Mouse (Mus musculus): ENCODE results near the gene Hspa12a.
"Not testable (repeated sequence)": the region's sequence is repeated elsewhere in the genome, so short reads cannot be mapped to it uniquely, and the experiment has no call there.

The Hspa12a gene

DNA sequence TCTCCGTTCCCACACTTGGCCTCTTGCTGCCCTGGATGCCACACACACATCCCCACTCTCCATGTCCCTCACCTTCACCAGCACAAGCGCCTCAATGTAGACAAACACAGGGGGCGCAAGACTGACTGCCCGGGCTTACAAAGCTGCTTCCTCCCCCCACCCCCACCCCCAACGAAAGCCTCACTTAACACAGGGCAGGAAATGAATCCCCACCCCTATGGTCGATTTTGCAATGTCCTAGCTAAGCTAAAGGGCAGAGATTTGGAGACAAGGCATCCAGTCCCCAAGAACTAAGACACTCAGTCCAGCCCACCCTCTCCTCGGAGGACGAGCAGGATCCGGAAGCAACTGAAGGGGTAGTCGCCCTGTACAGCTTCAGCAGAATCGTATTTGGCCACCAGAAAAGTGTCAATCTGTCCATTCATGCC is 32.5 kb downstream of the Hspa12a start:
- DNase-seq (ENCODE audit: low read depth, low spot score), result no peak

DNA sequence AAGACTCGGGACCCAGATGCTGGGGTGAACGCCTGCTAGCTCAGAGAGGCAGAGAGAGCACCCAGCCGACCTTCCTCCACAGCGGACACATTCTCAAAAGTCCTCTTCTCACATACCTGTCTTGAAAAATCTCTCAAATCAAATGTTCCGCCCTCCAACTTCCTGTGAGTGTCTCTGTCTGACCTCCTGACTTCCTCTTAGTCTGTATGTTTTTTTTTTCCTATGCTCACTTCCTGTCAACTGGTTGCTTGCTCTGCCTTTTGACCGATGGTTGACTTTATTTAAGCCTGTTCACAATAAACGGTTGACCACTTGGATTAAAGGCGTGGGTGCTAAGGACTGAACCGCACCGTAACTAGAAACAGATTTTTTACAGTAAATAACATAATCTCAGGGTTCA is 35.4 kb downstream of the Hspa12a start:
- DNase-seq (ENCODE audit: low read depth, low spot score), result no peak

DNA sequence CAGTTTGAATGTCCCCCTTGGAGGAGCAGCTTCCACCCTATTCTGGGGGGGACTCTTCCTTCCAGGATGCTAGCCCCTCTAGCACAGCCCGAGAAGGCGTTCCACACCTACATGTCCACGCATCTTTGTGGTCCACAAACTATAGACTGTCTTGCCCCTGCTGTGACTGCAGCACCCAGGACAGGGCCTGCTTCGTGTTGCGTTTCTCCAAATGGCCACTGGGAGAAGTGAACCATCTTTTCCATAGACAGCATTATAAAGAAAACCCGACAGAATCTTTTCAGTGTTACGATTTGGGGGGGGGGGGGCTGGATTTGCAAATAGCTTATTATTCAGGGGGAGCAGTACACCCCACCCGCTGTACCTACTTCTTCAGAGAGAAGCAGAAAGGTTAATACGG is 36.8 kb downstream of the Hspa12a start:
- no peak for DNase-seq (ENCODE audit: low read depth, low spot score)

DNA sequence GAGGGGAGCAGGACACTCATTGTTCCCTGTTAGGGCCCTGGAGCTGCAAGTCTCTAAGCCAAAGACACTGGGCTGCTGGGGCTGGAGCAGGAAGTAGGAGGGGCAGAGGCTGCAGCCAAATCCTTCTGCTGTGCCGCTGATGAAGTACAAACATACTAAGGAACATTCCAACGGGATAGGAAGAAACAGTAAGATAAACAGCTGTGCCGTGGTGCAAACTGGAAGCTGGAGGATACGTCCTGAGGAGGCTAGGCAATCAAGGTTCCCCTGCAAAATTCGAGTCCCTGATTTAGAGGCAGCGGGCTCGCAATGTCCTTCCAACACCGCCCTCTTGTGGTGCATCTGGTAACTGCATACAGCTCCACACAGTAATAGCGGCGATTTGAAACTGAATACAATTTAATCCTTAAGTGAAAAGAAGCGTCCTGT is 39.5 kb downstream of the Hspa12a start:
- DNase-seq (ENCODE audit: low read depth, low spot score), result peak; percentile 8

DNA sequence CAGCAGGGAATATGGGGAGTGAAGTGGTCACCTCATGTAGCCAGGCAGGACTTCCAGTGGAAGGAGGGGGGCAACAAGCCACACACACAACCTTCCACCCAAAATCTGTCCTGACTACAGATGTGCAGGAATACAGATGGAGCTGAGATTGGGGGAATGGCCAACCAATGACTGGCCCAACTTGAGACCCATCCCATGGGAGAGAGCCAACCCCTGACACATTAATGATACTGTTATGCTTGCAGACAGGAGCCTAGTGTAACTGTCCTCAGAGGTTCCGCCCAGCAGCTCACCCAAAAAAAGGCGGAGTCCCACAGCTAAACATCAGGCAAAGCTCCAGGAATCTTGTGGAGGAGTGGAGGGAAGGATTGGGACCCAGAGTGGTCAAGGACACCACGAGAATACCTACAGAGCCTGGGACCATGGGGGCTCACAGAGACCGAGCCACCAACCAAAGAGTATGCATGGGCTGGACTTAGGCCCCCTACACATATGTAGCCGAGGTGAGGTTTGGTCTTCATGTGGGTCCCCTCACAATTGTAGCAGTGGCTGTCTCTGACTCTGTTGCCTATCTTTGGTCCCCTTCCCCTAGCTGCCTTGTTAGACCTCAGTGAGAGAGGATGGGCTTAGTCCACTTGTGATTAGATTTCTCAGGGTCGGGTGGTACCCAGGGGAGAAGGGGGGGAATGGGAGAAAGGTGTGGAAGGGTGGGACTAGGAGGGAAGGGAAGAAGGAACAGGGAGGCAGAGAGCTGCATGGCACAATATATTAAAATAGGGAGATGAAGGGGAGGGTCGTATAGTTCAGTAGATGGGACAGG is 40.2 kb downstream of the Hspa12a start:
- no peak for DNase-seq (ENCODE audit: low read depth, low spot score)

DNA sequence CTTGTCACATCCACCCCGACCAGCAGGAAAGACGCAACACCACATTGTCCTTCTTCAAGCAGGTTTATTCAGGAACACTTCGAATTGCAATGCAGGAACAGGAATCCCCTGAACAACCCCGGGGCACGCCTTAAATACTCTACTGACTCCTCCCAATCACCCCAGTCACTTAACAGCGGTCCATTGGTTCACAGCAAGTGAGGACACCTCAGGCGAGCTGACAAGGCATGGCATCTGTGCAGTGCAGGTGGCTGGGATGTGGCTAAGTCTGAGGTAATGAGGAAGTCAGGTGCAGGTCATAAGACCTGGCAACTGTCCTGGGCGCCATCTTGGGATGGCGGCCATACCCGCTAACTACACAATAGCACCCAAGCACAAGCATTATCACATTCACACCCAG is 43.0 kb downstream of the Hspa12a start:
- not testable (repeated sequence) for DNase-seq (ENCODE audit: low read depth, low spot score)

DNA sequence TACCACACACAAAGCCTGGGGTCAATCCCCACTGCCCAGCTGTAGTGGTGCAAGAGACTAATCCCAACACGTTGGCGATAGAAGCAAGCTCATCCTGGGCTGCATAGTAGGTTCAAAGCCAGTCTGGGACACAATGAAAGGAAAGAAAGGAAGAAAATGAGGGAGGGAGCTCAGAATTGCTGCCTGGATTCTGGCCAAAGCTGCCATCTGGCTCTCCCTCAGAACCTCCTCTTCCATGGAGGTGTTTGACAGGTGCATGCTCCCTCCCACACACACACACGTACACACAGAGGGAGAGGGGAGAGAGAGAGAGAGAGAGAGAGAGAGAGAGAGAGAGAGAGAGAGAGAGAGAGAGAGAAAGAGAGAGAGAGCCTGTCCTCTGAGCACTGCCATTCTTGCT is 47.2 kb downstream of the Hspa12a start:
- no peak for DNase-seq (ENCODE audit: low read depth, low spot score)

DNA sequence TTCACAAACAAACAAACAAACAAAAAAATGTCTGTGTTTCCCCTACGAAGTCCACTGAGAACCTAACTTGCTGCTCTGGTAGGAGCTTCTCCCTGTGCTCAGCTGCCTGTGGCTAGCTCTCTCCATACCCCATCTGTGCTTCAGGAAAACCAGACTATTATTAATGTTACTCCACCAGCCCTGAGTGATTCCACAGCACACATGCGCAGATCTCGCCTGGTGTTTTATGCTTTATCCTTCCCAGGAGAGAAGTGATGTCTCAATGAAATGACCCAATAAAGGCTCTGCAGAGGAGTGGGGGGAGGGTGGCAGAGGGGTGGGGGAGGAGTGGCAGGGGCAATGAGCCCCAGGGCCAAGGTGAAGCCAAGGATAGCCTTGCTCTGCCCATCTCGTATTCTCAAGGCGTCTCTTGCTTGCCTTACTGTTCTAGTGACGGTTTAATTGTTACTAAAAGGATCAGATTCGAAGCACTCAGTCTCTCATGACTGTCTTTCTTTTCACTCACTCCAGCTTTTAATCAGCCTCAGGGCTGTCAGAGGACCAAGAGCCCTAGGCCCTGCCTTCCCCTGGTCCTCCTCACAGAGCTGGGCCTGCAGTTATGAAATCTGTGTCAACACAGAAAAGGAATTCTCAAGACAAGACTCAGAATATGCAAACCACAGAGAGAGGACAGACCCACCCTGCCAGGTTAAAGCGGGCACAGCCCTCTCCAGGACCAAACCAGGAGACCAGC is 54.0 kb downstream of the Hspa12a start:
- no peak for DNase-seq (ENCODE audit: low read depth, low spot score)

DNA sequence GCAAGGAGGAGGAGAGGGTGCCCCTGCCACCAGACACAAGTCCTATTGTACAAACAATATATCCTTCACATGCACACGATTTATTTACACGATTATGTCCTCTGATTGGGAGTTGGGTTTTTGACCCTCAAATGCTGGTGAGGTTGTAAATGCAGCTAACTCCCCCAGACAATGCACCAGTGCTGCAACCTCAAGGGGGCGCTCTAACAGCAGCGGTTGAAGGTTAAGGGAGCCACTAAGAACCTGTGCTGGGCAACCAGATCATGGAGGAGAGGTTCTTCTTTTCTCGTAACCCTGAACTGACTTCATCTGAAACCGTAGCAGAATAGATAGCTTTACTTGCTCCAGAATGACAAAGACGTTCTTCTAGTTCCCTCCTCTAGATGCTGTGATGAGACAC is 57.0 kb downstream of the Hspa12a start:
- peak; percentile 2 for DNase-seq (ENCODE audit: low read depth, low spot score)

DNA sequence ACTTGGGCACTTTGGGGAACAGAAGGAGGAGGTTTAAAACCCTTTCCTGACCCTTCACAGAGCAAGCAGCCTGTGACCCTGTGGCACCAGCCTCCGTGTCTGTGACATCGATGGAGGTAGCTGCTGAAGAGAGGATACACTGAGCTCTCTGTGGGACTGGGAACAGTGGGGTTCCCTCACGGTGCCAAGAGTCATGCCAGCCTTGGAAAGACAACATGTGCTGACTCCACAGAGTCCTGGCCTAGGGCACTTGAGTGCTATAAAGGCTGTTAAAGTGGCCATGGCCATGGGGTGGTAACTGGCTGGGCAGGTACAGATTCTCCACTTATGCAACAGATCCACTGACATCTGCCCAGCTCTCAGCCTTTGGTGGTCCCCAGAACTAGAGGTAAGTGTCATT is 60.0 kb downstream of the Hspa12a start:
- DNase-seq (ENCODE audit: low read depth, low spot score), result no peak

DNA sequence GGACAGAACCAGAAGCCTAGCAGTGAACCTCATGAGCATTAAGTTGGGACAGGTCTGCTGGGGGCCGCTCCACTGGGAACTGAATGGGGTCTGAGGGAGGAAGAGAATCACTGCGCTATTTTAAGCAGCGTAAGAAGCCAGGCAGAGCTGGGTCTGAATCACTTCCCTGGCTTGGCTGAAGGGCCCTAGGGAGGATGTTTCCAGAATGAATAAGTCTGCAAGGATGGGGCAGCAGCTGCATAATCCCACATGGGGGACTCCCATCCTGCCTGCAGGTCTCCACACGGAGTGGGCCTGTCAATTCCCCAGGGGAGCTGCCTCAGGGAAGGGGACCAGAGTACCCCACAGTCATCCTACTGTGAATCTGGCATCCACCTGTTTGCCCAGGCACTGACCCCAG is 61.1 kb downstream of the Hspa12a start:
- no peak for DNase-seq (ENCODE audit: low read depth, low spot score)

DNA sequence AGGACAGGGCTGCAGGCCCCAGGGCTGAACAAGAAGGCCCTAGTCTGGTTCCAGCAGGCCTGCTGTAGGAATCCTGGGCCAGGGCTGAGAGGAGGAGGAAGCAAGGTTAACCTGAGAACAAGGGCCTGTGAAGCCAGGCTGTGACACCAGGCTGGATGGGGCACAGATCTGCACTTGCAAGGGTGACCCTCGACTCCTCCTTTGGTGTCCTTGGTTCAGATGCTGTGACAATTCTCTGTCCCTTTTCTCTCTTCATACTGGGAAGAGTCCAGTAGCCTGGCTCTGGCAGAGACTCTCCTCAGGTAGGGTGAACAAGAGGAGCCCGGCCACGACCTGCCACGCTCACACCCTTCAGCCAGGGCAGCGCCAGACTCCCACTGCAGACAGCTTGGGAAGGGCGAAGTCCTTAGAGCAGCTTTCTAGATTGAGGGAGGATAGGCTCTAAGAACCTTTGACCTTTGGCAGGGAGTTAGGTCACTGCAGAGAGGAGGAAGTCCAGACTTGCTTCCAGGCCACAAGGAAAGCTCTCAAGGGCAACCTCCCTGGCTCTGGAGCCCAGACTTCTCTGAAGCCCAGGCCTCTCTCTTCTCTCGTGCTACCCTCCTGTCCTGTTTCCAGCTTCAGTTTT is 64.0 kb downstream of the Hspa12a start:
- DNase-seq (ENCODE audit: low read depth, low spot score), result no peak

DNA sequence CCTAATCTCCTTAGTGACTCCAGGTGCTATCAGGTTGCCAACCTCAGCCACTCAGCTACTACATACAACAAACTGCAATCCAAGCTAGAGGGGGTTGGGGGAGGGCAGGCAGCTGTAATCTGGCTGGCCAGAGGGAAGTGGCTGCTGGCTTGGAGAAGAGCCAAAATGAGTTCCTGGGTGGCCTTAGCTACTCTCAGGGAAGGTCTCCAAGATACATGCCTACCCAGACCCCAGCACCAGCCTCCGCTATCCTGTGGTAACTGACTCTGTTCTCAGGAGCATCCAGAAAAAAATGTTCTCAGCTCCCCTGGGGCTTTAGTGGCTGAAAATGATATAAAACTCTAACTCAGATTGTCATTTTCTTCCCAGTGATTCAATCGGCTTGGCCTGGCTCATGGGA is 64.9 kb downstream of the Hspa12a start:
- no peak for DNase-seq (ENCODE audit: low read depth, low spot score)

DNA sequence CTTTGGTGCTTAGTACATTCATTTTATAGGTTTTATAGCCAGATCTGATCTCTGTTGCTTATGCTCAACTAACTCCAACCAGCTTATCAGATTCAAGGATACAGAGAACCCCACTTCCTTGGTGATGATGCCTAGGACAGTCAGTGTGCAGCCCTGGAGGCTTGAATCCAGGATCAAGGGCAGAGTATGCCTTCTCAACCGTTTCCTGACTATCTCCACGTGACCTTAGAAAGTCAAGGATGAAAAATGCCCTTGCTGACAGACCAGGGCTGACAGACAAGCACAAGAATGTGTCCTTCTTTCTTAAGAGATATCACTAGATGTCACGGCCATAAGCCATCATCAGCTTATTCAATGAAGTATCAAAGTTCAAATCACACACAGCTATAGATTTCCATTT is 69.9 kb downstream of the Hspa12a start:
- DNase-seq (ENCODE audit: low read depth, low spot score), result no peak

DNA sequence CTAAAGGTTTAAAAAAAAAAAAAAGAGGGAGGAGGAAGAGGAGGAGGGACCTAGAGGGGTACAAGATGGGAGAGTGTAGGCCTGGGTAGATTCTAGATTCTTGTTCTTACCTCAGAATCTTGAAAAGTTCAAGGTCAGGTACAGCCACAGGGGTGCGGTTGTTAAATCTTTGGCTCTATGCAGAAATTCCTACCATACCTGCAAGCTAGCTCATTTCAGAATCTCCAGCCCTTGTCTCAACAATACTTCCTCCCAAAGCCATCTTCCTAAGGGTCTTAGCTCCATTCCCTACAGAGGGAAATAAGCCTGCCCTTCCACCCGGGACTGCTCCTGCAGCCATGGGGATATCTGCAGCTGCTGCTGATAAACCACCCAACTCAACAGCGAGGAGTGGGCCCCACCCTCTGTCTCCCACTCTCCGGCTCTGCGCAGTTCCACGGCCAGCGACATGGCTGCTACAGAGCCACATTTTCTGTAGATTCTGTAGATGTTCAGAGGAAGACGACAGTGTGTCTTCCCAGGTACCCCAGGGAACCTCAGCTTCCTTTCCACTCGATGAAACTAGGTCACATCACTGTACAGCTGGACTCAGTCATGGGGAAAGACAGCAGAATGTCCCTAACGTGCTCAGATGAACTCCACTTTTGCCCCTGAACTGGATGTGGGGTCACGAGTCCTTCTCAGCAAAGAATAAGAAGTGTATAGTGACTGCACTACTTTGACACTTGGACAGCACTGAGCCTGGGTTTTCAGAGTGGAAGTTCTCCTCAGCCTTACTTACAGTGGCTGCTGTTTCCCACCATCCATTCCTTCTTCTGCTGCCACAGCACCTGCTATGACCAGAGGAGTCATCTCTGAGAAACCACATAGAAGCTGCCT is 70.8 kb downstream of the Hspa12a start:
- no peak for DNase-seq (ENCODE audit: low read depth, low spot score)

DNA sequence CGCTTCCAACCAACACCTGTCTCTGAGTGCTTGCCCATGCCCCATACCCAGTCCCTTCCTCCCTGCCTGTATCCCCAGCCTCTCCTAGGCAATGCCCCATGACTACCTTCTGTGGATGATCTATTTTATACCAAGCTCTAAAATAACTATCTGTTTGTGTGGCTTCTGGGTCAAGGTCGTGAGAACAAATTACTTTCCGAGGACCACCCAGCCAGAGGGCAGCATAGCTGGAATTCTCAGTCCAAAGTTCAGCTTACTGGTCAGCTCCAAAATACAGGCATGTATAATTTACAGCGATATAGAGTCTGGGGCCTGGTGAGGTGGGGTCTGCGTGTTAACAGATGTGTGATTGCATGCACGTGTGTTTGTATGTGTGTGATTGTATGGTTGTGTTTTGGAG is 71.6 kb downstream of the Hspa12a start:
- DNase-seq (ENCODE audit: low read depth, low spot score), result no peak

DNA sequence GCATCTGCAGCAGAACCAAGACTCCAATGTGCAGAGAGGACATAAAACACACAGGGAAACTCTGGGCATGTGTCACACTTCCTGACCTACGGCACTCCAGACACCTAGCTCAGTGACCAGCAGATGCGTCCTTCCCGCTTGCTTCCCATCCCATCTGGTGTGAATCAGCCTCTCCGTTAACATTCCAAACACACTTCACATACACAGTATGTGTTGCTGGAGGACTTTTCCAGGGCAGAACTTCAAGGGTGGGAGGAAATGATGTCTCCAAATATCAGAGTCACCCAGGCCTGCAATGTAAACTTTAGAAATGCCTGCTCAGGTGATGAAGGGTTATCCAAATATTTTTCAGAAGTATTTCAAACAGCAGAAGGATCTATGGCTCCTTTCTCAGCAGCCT is 76.8 kb downstream of the Hspa12a start:
- DNase-seq (ENCODE audit: low read depth, low spot score), result no peak

DNA sequence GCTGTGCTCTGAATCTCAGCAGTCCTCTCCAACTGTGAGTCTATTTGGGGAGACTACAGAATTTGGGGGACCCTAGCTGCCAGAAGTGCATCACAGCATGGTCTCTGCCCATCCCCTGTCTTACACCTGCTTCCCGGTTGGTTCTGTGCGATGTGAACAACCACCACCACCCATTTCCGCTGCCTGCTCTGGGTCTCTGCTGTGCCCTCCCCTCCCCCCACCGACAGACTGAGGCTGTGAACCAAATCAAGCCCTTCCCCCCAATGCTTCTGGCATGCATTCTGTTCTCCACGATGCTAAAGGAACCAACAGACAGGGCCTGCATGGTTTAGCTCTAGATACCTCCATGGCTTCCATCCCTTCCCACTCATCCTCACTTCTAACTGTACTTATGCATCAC is 78.2 kb downstream of the Hspa12a start:
- no peak for DNase-seq (ENCODE audit: low read depth, low spot score)

DNA sequence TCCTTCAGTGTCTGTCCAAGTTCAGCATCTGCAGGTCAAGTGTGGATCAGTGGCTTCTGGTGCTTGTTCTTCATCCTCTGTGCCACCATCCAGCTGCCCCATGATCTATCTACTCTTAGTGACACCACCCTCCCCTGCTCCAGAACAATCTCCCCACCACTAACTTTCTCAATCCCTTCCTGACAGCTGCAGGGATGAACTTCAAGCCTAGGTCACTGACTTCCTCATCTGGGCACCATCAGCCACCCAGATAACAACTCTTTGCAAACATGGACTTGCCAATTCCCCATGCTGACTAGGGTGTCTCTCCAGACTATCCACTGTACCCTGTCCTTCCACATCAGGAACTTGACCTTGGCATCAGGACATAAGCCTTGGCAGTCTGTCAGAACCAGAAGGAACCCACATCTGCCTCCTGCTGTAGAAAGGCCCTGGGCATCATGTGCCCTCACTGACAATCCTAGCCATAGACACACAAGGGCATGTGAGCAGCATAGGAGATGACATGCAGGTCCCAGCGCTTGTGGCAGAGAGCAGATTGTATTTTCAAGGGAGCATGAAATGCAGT is 79.4 kb downstream of the Hspa12a start:
- no peak for DNase-seq (ENCODE audit: low read depth, low spot score)

DNA sequence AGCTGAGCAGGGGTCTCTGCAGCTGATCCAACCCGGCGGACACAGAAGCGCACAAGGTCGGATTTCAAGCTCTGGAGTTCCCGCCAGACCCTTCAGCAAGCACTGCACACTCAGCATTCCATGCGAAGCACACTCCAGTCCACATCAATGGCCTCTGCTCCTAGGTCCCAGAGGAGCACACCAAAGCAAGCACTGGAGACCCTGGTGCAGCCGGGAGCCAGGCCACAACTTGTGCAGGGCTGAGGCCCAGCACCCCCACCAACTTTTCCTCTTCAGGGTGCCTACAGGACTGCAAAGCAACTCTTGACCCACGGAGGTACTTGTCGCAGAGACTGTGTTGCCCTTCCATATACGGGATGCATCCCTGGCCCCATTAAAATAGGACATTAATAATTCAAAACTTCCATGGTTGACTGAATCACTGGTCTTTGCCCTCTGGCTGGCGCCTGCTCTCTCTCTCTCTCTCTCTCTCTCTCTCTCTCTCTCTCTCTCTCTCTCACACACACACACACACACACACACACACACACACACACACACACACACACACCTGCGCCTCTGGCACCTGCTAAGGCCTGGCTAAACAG is 82.2 kb downstream of the Hspa12a start:
- no peak for DNase-seq (ENCODE audit: low read depth, low spot score)

Measured in c-Kit-negative CD71-positive TER-119-positive erythroid progenitor cells, embryonic 14.5 days (primary cell).